8 mouse cellular contexts compared by ENCODE assay signal in genomic region chr14:55721700-55722437, GRCm38 (mm10). TPM values are rescaled to one million over a fixed set of nuclear protein-coding genes. Genes with fewer than 3 reads are reported as not detected.
DNase-seq lines count a peak whose midpoint lies in the region; ATAC-seq and TF ChIP-seq lines count a peak whose summit lies in the region.

Rabggta (minus strand) TSS chr14:55722263.

- peak within 1 kb of the TSS; percentile 57 for H3K4me2 ChIP-seq in hindbrain, postnatal 0 days (ENCODE audit: low read depth, low read length)

- H3K4me1 ChIP-seq in hindbrain, postnatal 0 days (ENCODE audit: insufficient read depth, low read length), result 0 out of 2 replicates have a peak, but pooled peaks cover 4% of the 10 kb centered on the region

- no peaks in the 10 kb centered on the region for H3K27me3 ChIP-seq in hindbrain, postnatal 0 days (ENCODE audit: insufficient read depth, low read length)

- DNase-seq in WW6 (ENCODE audit: low read depth, low spot score), result peak; percentile 90
- DNase-seq in cerebellum, postnatal 4 days (ENCODE audit: low spot score in 2 of 2), result peak; percentile 88 to 92
- peak; percentile 94 for DNase-seq in gastrocnemius, adult 2 months
- DNase-seq in hindbrain, postnatal 0 days (ENCODE audit: low spot score), result peak; percentile 97
- DNase-seq in left cerebral cortex, adult 2 months (ENCODE audit: extremely low spot score in 1 of 2, low spot score in 2 of 2), result peak; percentile 92 to 93
- peak; percentile 91 to 97 for DNase-seq in right cerebral cortex, adult 2 months (ENCODE audit: low spot score in 2 of 2)
- DNase-seq in urinary bladder, postnatal 14 days (ENCODE audit: low spot score), result peak; percentile 94

- peak within 1 kb of the TSS; percentile 88 for H3K27ac ChIP-seq in gastrocnemius, adult 2 months
- H3K27ac ChIP-seq in hindbrain, postnatal 0 days, result peak within 1 kb of the TSS; percentile 75
- H3K27ac ChIP-seq in left cerebral cortex, adult 2 months, result peak within 1 kb of the TSS; percentile 91

- H3K36me3 ChIP-seq in hindbrain, postnatal 0 days (ENCODE audit: insufficient read depth, low read length), result 0 out of 2 replicates have a peak, but pooled peaks cover 3% of the 10 kb centered on the region

- WGBS in hindbrain, postnatal 0 days, result under 1% methylated on average over 50 of the region's 50 CpGs

- peak; percentile 92 for TF ChIP-seq CTCF in gastrocnemius, adult 2 months (IDR thresholded peaks at IDR 0.05)
- peak; percentile 99 for TF ChIP-seq CTCF in hindbrain, postnatal 0 days (IDR thresholded peaks at IDR 0.05; ENCODE audit: low read depth)
- peak; percentile 86 for TF ChIP-seq CTCF in left cerebral cortex, adult 2 months (IDR thresholded peaks at IDR 0.05)

- H3K4me3 ChIP-seq in gastrocnemius, adult 2 months, result peak within 1 kb of the TSS; percentile 78
- H3K4me3 ChIP-seq in hindbrain, postnatal 0 days (ENCODE audit: low read length), result peak within 1 kb of the TSS; percentile 60
- H3K4me3 ChIP-seq in left cerebral cortex, adult 2 months, result peak within 1 kb of the TSS; percentile 84

- no peaks in the 10 kb centered on the region for H3K9me3 ChIP-seq in hindbrain, postnatal 0 days (ENCODE audit: low read length)

- peak within 1 kb of the TSS; percentile 60 for H3K9ac ChIP-seq in hindbrain, postnatal 0 days (replicated peaks; ENCODE audit: low read length)

- intact Hi-C loops in gastrocnemius, adult 2 months (cut with DNase I), result loop anchor here (5.0 kb wide), 1 partner anchor 40 kb away; the partner anchor contains the start of gene Tinf2
- intact Hi-C loops in left cerebral cortex, adult 2 months (cut with DNase I), result loop anchor here (2.0 kb wide), 2 partner anchors 23 to 41 kb away; partner anchors contain the start of genes Dhrs1, Nop9 and Tinf2

- peak; percentile 97 for ATAC-seq in hindbrain, postnatal 0 days
- peak; percentile 76 for ATAC-seq in megakaryocyte, adult 5-6 weeks (ENCODE audit: poor library complexity, severe bottlenecking)

RNA-seq across cellular contexts. Expression of gene Rabggta, which starts in this region (rescaled TPM):
- 10 to 100 TPM in 1 of 2 experiments, 1 to 10 TPM in 1; 9.8 to 10.6 TPM for total RNA-seq in gastrocnemius, adult 2 months (2021)
- 78.7 and 83.8 TPM in 2 replicates for total RNA-seq in hindbrain, postnatal 0 days (2014; rRNA removed)
- polyA plus RNA-seq in hindbrain, postnatal 0 days (2015; fragmentation: Nextera tagmentation; extraction: Ambion mirVana), result 50.4 and 51.9 TPM in 2 replicates
- 10 to 100 TPM; 50.2 to 51.3 TPM for total RNA-seq in left cerebral cortex, adult 2 months (2021)
- 10.0 and 12.5 TPM in 2 replicates for total RNA-seq in megakaryocyte, adult 5-6 weeks (2015)
- total RNA-seq in megakaryocyte, adult 5-6 weeks (2017), result 8.5 and 13.7 TPM in 2 replicates

Comparison
In these comparisons a context has a peak if more than half of its experiments do, and no peak if none do; other contexts are left out.
1. Peak in every context shown above with its lines: DNase-seq, ATAC-seq, H3K4me3 ChIP-seq and H3K27ac ChIP-seq.